Mouse (Mus musculus): Measurements from ENCODE around the gene Klk14. TPM values are rescaled to one million over a fixed set of nuclear protein-coding genes. Genes with fewer than 3 reads are reported as not detected.
"Not testable (repeated sequence)": the region's sequence is repeated elsewhere in the genome, so short reads cannot be mapped to it uniquely, and the experiment has no call there.

Gene Klk14
- polyA plus RNA-seq, 1 experiment = not detected

DNA sequence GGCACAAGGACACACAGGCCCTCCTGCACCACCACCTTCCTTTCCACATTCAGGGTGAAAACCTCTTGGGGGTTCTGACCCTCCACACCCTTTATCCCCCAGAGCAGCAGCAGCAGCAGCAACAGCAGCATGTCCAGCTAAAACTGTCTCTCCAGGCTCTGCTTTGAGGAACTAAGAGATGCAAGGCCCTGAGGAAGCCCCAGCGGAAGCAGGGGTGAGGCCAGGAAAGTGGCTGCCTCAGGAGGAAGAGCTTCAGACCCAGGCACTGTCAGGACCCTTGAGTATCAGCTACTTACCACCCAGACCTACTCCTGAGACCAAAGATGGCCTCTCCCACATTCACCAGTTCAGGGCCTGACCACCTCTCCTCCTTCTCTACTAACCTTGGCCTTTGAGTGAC, 30.2 kb upstream of the Klk14 start, which contains the start of gene Siglece:
Gene Siglece (minus strand): TSS at position 160 of the 400 bp plus-strand sequence.
- Histone ChIP-seq H3K27me3 (ENCODE audit: control insufficient read depth, insufficient read depth, insufficient read length) (peaks cover 21% of the 10 kb centered on the region), H3K79me2 (ENCODE audit: control insufficient read depth, insufficient read depth) (no peaks in the 10 kb centered on the region), H3K4me3 (ENCODE audit: insufficient read depth, poor library complexity, severe bottlenecking) (no peak within 1 kb of the TSS), H3K36me3 (ENCODE audit: control insufficient read depth, insufficient read depth) (no peaks in the 10 kb centered on the region), H3K79me3 (ENCODE audit: low read depth) (no peaks in the 10 kb centered on the region), H3ac (ENCODE audit: control insufficient read depth, insufficient read length, low read depth) (no peak within 1 kb of the TSS)
- no peak for TF ChIP-seq FOSL1 (IDR thresholded peaks at IDR 0.05; ENCODE audit: insufficient read depth, low read length, poor library complexity, severe bottlenecking)
- no peak for TF ChIP-seq MAX (IDR thresholded peaks at IDR 0.05)
- no peak for TF ChIP-seq MYOD1 (IDR thresholded peaks at IDR 0.05; ENCODE audit: control insufficient read depth, insufficient read length, low read depth)
- no peak for TF ChIP-seq CEBPB (IDR thresholded peaks at IDR 0.05; ENCODE audit: low read depth)
- no peak for TF ChIP-seq USF1 (IDR thresholded peaks at IDR 0.05; ENCODE audit: low read depth)
- TF ChIP-seq MYOG (IDR thresholded peaks at IDR 0.05; ENCODE audit: control insufficient read depth, extremely low read depth, insufficient read length) = no peak
- no peak for TF ChIP-seq CTCF (IDR thresholded peaks at IDR 0.05; ENCODE audit: control insufficient read depth, insufficient read depth, insufficient read length)

GRCm38 (mm10) chr7:43662804-43663203, 27.4 kb upstream of the Klk14 start:
- Histone ChIP-seq H3K27me3 (ENCODE audit: control insufficient read depth, insufficient read depth, insufficient read length) (peaks cover 7% of the 10 kb centered on the region), H3K79me2 (ENCODE audit: control insufficient read depth, insufficient read depth) (no peaks in the 10 kb centered on the region), H3K79me3 (ENCODE audit: low read depth) (no peaks in the 10 kb centered on the region), H3ac (ENCODE audit: control insufficient read depth, insufficient read length, low read depth) (no peak overlapping the region), H3K4me3 (ENCODE audit: insufficient read depth, poor library complexity, severe bottlenecking) (no peak overlapping the region), H3K36me3 (ENCODE audit: control insufficient read depth, insufficient read depth) (no peaks in the 10 kb centered on the region)
- TF ChIP-seq MYOG (IDR thresholded peaks at IDR 0.05; ENCODE audit: control insufficient read depth, extremely low read depth, insufficient read length) (no peak), MAX (IDR thresholded peaks at IDR 0.05) (no peak), USF1 (IDR thresholded peaks at IDR 0.05; ENCODE audit: low read depth) (no peak), CEBPB (IDR thresholded peaks at IDR 0.05; ENCODE audit: low read depth) (peak; percentile 3), FOSL1 (IDR thresholded peaks at IDR 0.05; ENCODE audit: insufficient read depth, low read length, poor library complexity, severe bottlenecking) (peak; percentile 55)

- not testable (repeated sequence) for H3K79me3 ChIP-seq (ENCODE audit: low read depth)
These were observed 23.0 kb upstream of the Klk14 start for GRCm38 (mm10) chr7:43667221-43667620.

GRCm38 (mm10) chr7:43668582-43668981, 21.6 kb upstream of the Klk14 start:
- Histone ChIP-seq H3K79me3 (ENCODE audit: low read depth) (peaks cover 10% of the 10 kb centered on the region), H3K4me3 (ENCODE audit: insufficient read depth, poor library complexity, severe bottlenecking) (no peak overlapping the region), H3ac (ENCODE audit: control insufficient read depth, insufficient read length, low read depth) (no peak overlapping the region), H3K36me3 (ENCODE audit: control insufficient read depth, insufficient read depth) (no peaks in the 10 kb centered on the region), H3K79me2 (ENCODE audit: control insufficient read depth, insufficient read depth) (peaks cover 18% of the 10 kb centered on the region), H3K27me3 (ENCODE audit: control insufficient read depth, insufficient read depth, insufficient read length) (no peaks in the 10 kb centered on the region)
- TF ChIP-seq CEBPB (IDR thresholded peaks at IDR 0.05; ENCODE audit: low read depth) (no peak), CTCF (IDR thresholded peaks at IDR 0.05; ENCODE audit: control insufficient read depth, insufficient read depth, insufficient read length) (no peak), FOSL1 (IDR thresholded peaks at IDR 0.05; ENCODE audit: insufficient read depth, low read length, poor library complexity, severe bottlenecking) (no peak), MAX (IDR thresholded peaks at IDR 0.05) (no peak), MYOG (IDR thresholded peaks at IDR 0.05; ENCODE audit: control insufficient read depth, extremely low read depth, insufficient read length) (no peak), MYOD1 (IDR thresholded peaks at IDR 0.05; ENCODE audit: control insufficient read depth, insufficient read length, low read depth) (no peak), USF1 (IDR thresholded peaks at IDR 0.05; ENCODE audit: low read depth) (no peak)

More at GRCm38 (mm10) chr7:43667221-43667620, 23.0 kb upstream of the Klk14 start:
- not testable (repeated sequence) for H3K79me2 ChIP-seq (ENCODE audit: control insufficient read depth, insufficient read depth); H3ac ChIP-seq (ENCODE audit: control insufficient read depth, insufficient read length, low read depth); H3K36me3 ChIP-seq (ENCODE audit: control insufficient read depth, insufficient read depth); H3K27me3 ChIP-seq (ENCODE audit: control insufficient read depth, insufficient read depth, insufficient read length); H3K4me3 ChIP-seq (ENCODE audit: insufficient read depth, poor library complexity, severe bottlenecking)

GRCm38 (mm10) chr7:43671064-43671808, 19.0 kb upstream of the Klk14 start:
- Histone ChIP-seq H3K36me3 (ENCODE audit: control insufficient read depth, insufficient read depth) (peaks cover 6% of the 10 kb centered on the region), H3ac (ENCODE audit: control insufficient read depth, insufficient read length, low read depth) (peak overlapping the region; percentile 18), H3K4me3 (ENCODE audit: insufficient read depth, poor library complexity, severe bottlenecking) (peak overlapping the region; percentile 60), H3K79me2 (ENCODE audit: control insufficient read depth, insufficient read depth) (peaks cover 32% of the 10 kb centered on the region), H3K79me3 (ENCODE audit: low read depth) (peaks cover 11% of the 10 kb centered on the region), H3K27me3 (ENCODE audit: control insufficient read depth, insufficient read depth, insufficient read length) (no peaks in the 10 kb centered on the region)
- TF ChIP-seq MYOG (IDR thresholded peaks at IDR 0.05; ENCODE audit: control insufficient read depth, extremely low read depth, insufficient read length) = no peak
- TF ChIP-seq FOSL1 (IDR thresholded peaks at IDR 0.05; ENCODE audit: insufficient read depth, low read length, poor library complexity, severe bottlenecking) = no peak
- no peak for TF ChIP-seq CTCF (IDR thresholded peaks at IDR 0.05; ENCODE audit: control insufficient read depth, insufficient read depth, insufficient read length)
- TF ChIP-seq CEBPB (IDR thresholded peaks at IDR 0.05; ENCODE audit: low read depth) = no peak
- TF ChIP-seq MAX (IDR thresholded peaks at IDR 0.05) = no peak
- no peak for TF ChIP-seq MYOD1 (IDR thresholded peaks at IDR 0.05; ENCODE audit: control insufficient read depth, insufficient read length, low read depth)
- TF ChIP-seq USF1 (IDR thresholded peaks at IDR 0.05; ENCODE audit: low read depth) = no peak
